Mouse (Mus musculus): Measurements from ENCODE around the gene Spata2. TPM values are rescaled to one million over a fixed set of nuclear protein-coding genes. Genes with fewer than 3 reads are reported as not detected.

Spata2 gene
- polyA plus RNA-seq, 1 experiment from 2014 or later, result 25.1 TPM

DNA sequence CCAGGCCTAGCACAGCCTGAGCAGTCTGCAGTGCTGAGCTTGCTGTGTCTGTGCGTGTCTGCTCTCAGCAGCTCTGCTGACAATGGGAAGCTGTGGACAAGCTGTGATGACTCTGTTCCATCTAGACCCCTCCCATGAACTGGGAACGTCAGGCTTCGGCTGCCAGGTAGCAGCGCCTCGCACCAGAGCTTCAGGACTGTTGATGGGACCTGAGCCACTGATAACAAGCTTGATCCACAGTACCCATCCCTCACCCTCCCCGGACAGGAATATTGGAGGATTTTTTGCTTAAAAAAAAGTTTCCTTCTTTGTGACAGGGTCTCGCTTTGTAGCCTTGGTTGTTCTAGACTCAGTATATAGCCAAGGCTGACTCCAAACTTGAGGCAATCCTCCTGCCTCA, 45.5 kb downstream of the Spata2 start:
- no peak for DNase-seq (ENCODE audit: low spot score)
- WGBS, result 95% methylated on average over 7 of the region's 7 CpGs
- Histone ChIP-seq H3K4me1 (replicated peaks) (no peaks in the 10 kb centered on the region; the same call in 1 of the 2 replicates), H3K36me3 (peaks cover 93% of the 10 kb centered on the region), H3K9me3 (no peaks in the 10 kb centered on the region), H3K27me3 (ENCODE audit: insufficient read depth, poor library complexity, severe bottlenecking) (no peaks in the 10 kb centered on the region), H3K27ac (no peak overlapping the region), H3K4me3 (no peak overlapping the region)

DNA sequence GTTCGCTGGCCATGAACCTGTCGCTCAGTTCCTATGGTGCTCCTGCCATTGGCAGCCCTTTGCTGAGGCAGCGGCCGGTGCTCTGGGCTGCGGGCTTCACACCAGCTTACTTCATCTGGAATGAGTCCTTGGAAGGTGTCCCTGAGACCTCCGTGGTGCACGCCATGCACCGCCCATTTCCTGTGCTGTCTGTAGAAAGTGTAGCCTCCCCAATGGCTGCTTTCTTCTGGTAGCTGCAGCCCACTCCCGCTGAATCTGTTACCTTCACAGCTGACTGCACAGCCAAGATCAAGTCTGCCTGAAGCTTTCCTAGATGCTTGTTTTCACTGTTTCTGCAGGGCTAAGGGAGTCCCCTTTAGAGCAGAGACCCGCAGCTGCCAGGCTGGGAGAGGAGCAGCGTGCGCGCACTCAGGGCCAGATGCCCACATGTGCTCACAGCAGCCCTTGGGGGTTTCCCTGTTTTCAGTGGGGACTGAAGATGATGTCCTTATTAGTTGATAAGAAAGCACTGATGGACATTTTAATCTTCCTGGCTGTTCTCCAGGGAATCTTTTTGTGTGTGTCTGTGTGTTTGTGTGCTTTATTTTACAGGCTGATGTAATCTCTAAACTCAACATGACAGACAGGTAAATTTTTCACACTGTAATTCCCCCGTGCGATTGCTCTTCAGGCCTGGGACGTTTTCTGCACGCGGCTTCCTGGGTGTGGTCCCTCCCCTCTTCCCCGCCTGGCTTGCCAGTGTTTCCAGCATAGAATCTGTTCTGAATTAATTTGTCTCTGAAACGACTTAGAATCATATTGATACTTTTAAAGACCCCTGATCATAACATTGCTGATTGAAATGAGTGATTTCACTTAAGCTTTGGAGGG, 46.5 kb downstream of the Spata2 start:
- H3K36me3 ChIP-seq, result peaks cover 96% of the 10 kb centered on the region
- WGBS, result 89% methylated on average over 20 of the region's 20 CpGs
- no peak for DNase-seq (ENCODE audit: low spot score)

DNA sequence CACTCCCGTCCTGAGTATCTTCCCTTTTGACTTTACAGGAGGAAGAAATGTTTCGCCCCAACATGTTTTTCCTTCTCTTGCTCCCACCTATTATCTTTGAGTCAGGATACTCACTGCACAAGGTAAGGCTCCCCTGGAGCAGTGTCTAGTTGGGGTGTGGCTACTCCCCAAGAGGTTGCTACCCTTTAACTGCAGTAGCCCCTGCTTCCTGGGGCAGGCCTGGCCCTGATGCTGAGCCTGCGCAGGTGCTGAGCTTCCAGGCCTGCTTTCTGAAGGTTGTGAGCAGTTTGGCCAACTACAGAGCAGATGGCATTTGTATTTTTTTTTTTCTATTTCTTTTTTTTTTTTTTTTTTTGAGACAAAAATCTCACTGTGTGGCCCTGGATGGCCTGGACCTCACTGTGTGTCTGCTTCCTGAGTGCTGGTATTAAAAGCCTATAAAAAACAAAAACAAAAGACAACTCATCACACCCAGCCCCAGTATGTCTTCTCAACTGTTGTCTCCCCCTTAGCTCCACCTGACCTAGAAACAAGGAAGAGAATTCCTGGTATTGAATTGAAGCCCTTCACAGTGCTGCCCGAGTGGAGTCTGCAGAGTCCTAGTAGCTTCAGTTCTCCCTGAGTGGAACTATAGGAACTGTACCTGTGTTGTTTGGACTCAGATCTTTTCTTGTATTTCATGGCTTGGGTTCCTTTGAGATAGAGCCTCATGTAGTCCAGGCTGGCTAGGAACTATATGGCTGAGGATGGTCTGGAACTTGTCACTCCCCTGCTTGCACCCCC, 49.1 kb downstream of the Spata2 start:
- Histone ChIP-seq H3K36me3 (peaks cover 96% of the 10 kb centered on the region), H3K4me1 (replicated peaks) (no peaks in the 10 kb centered on the region), H3K4me3 (no peak overlapping the region), H3K9me3 (no peaks in the 10 kb centered on the region), H3K27me3 (ENCODE audit: insufficient read depth, poor library complexity, severe bottlenecking) (no peaks in the 10 kb centered on the region), H3K27ac (no peak overlapping the region)
- no peak for DNase-seq (ENCODE audit: low spot score)
- WGBS, result 94% methylated on average over 4 of the region's 4 CpGs

More for the DNA sequence above, 46.5 kb downstream of the Spata2 start:
- Histone ChIP-seq H3K9me3 (no peaks in the 10 kb centered on the region), H3K4me1 (replicated peaks) (no peaks in the 10 kb centered on the region; the same call in 1 of the 2 replicates), H3K27me3 (ENCODE audit: insufficient read depth, poor library complexity, severe bottlenecking) (no peaks in the 10 kb centered on the region), H3K4me3 (no peak overlapping the region), H3K27ac (no peak overlapping the region)

DNA sequence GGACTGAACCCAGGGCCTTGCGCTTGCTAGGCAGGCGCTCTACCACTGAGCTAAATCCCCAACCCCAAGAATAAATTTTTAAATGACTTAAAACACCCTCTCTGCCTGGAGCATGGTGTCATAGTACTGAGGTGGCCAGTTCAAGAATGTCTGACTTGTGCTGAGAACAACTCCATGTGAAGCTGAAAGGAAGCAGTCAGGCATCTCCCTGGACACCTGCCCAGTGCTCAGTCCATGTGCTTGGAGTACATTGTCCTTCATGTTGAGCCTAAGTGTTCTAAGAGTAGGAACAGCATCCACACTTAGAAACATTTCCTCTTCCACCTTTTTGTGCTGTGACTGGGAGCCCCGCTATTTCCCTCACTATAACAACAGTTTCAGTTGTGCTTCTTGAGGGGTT, 53.3 kb downstream of the Spata2 start:
- Histone ChIP-seq H3K27me3 (ENCODE audit: insufficient read depth, poor library complexity, severe bottlenecking) (no peaks in the 10 kb centered on the region), H3K4me3 (no peak overlapping the region), H3K4me1 (replicated peaks) (no peaks in the 10 kb centered on the region), H3K27ac (no peak overlapping the region), H3K9me3 (no peaks in the 10 kb centered on the region), H3K36me3 (peaks cover 93% of the 10 kb centered on the region)
- WGBS, result 95% methylated on average over 3 of the region's 3 CpGs
- DNase-seq (ENCODE audit: low spot score), result no peak

DNA sequence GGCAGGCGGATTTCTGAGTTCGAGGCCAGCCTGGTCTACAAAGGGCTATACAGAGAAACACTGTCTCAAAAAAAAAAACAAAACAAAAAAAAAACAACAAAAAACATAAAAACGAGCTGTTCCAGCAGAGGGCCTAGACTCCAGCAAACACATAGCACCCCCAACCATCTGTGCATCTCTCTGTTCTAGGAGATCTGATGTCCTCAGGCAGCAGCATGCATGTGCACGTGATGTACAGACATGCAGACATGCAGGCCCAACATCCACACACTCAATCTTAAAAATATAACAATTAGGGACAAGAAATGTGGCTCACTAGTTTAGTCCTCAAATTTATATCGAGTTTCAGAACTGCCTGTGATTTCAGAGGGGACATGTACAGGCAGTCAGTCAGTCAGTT, 56.3 kb downstream of the Spata2 start:
- no peak overlapping the region for H3K27ac ChIP-seq
- no peak for DNase-seq (ENCODE audit: low spot score)
- WGBS, result 90% methylated on average over 5 of the region's 5 CpGs
- H3K27me3 ChIP-seq (ENCODE audit: insufficient read depth, poor library complexity, severe bottlenecking), result no peaks in the 10 kb centered on the region
- no peak overlapping the region for H3K4me3 ChIP-seq
- peaks cover 81% of the 10 kb centered on the region for H3K36me3 ChIP-seq
- no peaks in the 10 kb centered on the region for H3K9me3 ChIP-seq
- no peaks in the 10 kb centered on the region for H3K4me1 ChIP-seq (replicated peaks)

DNA sequence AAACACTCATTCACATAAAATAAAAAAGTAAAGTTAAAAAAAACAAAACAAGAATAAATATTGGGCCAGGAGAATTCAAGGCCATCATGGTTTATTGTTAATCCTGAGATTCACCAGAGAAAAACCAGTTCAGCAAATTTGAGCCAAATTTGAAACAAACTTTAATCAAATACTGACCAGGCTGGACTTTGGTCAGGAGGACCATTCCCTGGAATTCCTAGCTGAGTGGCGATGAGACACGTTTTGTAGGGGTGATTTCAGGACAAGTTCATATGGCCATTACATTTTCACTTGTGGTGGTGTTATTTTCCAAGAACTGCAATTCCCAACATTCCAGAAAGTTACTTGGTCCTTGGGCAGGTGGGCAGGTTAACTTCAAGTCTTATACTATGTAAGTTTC, 57.1 kb downstream of the Spata2 start:
- H3K9me3 ChIP-seq, result no peaks in the 10 kb centered on the region
- no peak overlapping the region for H3K4me3 ChIP-seq
- peaks cover 81% of the 10 kb centered on the region for H3K36me3 ChIP-seq
- H3K27ac ChIP-seq, result no peak overlapping the region
- no peaks in the 10 kb centered on the region for H3K27me3 ChIP-seq (ENCODE audit: insufficient read depth, poor library complexity, severe bottlenecking)
- no peak for DNase-seq (ENCODE audit: low spot score)
- peaks cover 2% of the 10 kb centered on the region; the same call in 1 of the 2 replicates for H3K4me1 ChIP-seq (replicated peaks)
- 97% methylated on average over 2 of the region's 2 CpGs for WGBS

DNA sequence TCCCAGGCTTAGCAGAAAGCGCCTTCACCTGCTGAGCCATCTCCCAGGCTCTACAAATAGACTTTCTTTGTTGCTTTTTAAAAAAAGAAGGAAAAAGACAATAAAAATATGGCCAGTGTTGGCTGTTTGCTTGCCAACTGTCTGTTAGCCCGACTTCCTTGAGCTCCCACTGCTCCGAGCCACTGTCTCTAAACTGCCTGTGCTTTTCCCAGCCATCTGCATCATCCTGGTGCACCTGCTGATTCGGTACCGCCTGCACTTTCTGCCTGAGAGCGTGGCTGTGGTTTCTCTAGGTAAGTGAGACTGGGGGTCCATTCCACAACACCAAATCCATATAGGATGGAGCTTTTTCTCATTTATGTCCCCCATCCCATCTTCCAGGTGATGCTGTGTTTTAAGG, 58.1 kb downstream of the Spata2 start:
- peaks cover 4% of the 10 kb centered on the region; the same call in 1 of the 2 replicates for H3K4me1 ChIP-seq (replicated peaks)
- DNase-seq (ENCODE audit: low spot score), result no peak
- no peak overlapping the region for H3K27ac ChIP-seq
- no peaks in the 10 kb centered on the region for H3K27me3 ChIP-seq (ENCODE audit: insufficient read depth, poor library complexity, severe bottlenecking)
- peaks cover 77% of the 10 kb centered on the region for H3K36me3 ChIP-seq
- 96% methylated on average over 6 of the region's 6 CpGs for WGBS
- no peak overlapping the region for H3K4me3 ChIP-seq
- H3K9me3 ChIP-seq, result no peaks in the 10 kb centered on the region

DNA sequence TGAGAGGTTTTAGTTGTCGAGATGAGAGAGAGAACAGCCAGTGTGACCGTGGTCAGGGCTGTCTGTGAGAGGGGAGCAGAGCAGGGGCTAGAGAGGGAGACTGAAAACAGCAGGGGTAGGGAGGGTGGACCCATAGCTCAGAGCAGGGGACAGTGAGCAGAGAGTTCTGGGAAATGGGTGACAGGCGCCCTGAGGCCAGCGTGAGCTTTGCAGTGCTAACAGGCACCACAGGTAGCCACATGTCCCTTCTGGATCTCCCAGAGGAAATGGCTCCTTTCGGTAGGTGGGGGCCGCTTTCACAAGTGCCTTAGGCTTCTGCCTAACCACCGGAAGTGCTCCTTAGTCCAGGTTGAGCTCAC, 61.3 kb downstream of the Spata2 start:
- 73% methylated on average over 7 of the region's 7 CpGs for WGBS
- Histone ChIP-seq H3K4me1 (replicated peaks) (peaks cover 4% of the 10 kb centered on the region; the same call in 1 of the 2 replicates), H3K36me3 (peaks cover 81% of the 10 kb centered on the region), H3K9me3 (no peaks in the 10 kb centered on the region), H3K27ac (peak overlapping the region; percentile 35; the same call in 1 of the 2 replicates), H3K4me3 (no peak overlapping the region), H3K27me3 (ENCODE audit: insufficient read depth, poor library complexity, severe bottlenecking) (no peaks in the 10 kb centered on the region)
- DNase-seq (ENCODE audit: low spot score), result no peak

Other genes starting within 250 kb of the Spata2 start
- gene B4galt5, start 143.7 kb downstream of the Spata2 start, polyA plus RNA-seq (2016; fragmentation: Nextera tagmentation; extraction: Ambion mirVana), result 8.4 and 10.6 TPM in 2 replicates
- gene Slc9a8, start 71.2 kb downstream of the Spata2 start, polyA plus RNA-seq (2016; fragmentation: Nextera tagmentation; extraction: Ambion mirVana), result 21.7 and 26.7 TPM in 2 replicates
- 137 TPM in 2 replicates for gene Rnf114, start 242 bp downstream of the Spata2 start, polyA plus RNA-seq (2016; fragmentation: Nextera tagmentation; extraction: Ambion mirVana)
- 45.3 and 45.5 TPM in 2 replicates for gene Snai1, start 45.3 kb upstream of the Spata2 start, polyA plus RNA-seq (2016; fragmentation: Nextera tagmentation; extraction: Ambion mirVana)
- 385 and 396 TPM in 2 replicates for gene Ube2v1, start 139.2 kb upstream of the Spata2 start, polyA plus RNA-seq (2016; fragmentation: Nextera tagmentation; extraction: Ambion mirVana)
- 4.1 and 6.7 TPM in 2 replicates for gene Gm20431, start 168.6 kb upstream of the Spata2 start, polyA plus RNA-seq (2016; fragmentation: Nextera tagmentation; extraction: Ambion mirVana)
- gene Cebpb, start 196.0 kb upstream of the Spata2 start, polyA plus RNA-seq (2016; fragmentation: Nextera tagmentation; extraction: Ambion mirVana), result 1.1 and 1.5 TPM in 2 replicates
- gene Tmem189, start 196.9 kb upstream of the Spata2 start, polyA plus RNA-seq (2016; fragmentation: Nextera tagmentation; extraction: Ambion mirVana), result 41.2 and 43.8 TPM in 2 replicates

Measured in hindbrain, embryonic 10.5 days (tissue).